Mouse (Mus musculus) MEL (cell line): ENCODE results near the gene Ccl25.

Experiments used
- CTCF ChIP-seq, 3 experiments: IDR thresholded peaks in 2 of 3; conservative IDR thresholded peaks in 1 of 3; 2 replicates each; pipeline ENCODE4 v1.5.1; 2011 to 2012; ENCODE audit warnings: low read length in 3 of 3, low read depth in 2 of 3, mild to moderate bottlenecking in 2 of 3, improper control_type of control experiment in 1 of 3, inconsistent platforms in 1 of 3, mixed read lengths in 1 of 3, moderate library complexity in 1 of 3; ENCODE audit not compliant: control insufficient read depth in 1 of 3, insufficient read depth in 1 of 3, poor library complexity in 1 of 3, severe bottlenecking in 1 of 3
- ELF1 ChIP-seq: IDR thresholded peaks from 2 replicates; pipeline ENCODE4 v1.6.1; 2014; ENCODE audit warnings: low read depth, mild to moderate bottlenecking, inconsistent platforms, low read length, improper control_type of control experiment, moderate library complexity
- EP300 ChIP-seq, 2 experiments: IDR thresholded peaks; 2 replicates each; pipeline ENCODE4 v1.6.1; 2011; ENCODE audit warnings: improper control_type of control experiment in 2 of 2, low read length in 2 of 2, low read depth in 1 of 2, mild to moderate bottlenecking in 1 of 2
- ETS1 ChIP-seq: IDR thresholded peaks from 2 replicates; pipeline ENCODE4 v1.6.1; 2012; ENCODE audit warnings: low read depth, mild to moderate bottlenecking, inconsistent platforms, low read length, improper control_type of control experiment, moderate library complexity
- GATA1 ChIP-seq: IDR thresholded peaks from 2 replicates; pipeline ENCODE4 v1.6.1; 2011; ENCODE audit warnings: low read depth, low read length, improper control_type of control experiment
- MAX ChIP-seq: IDR thresholded peaks from 2 replicates; pipeline ENCODE4 v1.6.1; 2011; ENCODE audit warnings: low read length, improper control_type of control experiment
- MEF2A ChIP-seq: IDR thresholded peaks from 2 replicates; pipeline ENCODE4 v1.6.1; 2014; ENCODE audit warnings: low read depth, mild to moderate bottlenecking, inconsistent platforms, low read length, improper control_type of control experiment; ENCODE audit not compliant: poor library complexity, insufficient replicate concordance, severe bottlenecking; ENCODE audit errors: extremely low read depth
- MYB ChIP-seq: IDR thresholded peaks from 2 replicates; pipeline ENCODE4 v1.6.1; 2011; ENCODE audit warnings: mild to moderate bottlenecking, low read depth, low read length, improper control_type of control experiment
- NELFE ChIP-seq: IDR thresholded peaks from 2 replicates; pipeline ENCODE4 v1.6.1; 2011; ENCODE audit warnings: low read depth, low read length, improper control_type of control experiment
- POLR2A ChIP-seq, 2 experiments: IDR thresholded peaks; 2 replicates each; pipeline ENCODE4 v1.6.1; 2011 to 2012; ENCODE audit warnings: low read length in 2 of 2, mild to moderate bottlenecking in 2 of 2, control low read depth in 1 of 2, improper control_type of control experiment in 1 of 2, low read depth in 1 of 2, moderate library complexity in 1 of 2; ENCODE audit not compliant: control insufficient read depth in 1 of 2, insufficient read depth in 1 of 2, poor library complexity in 1 of 2
- POLR2AphosphoS2 ChIP-seq: IDR thresholded peaks from 2 replicates; pipeline ENCODE4 v1.6.1; 2011; ENCODE audit warnings: low read length, improper control_type of control experiment
- TCF12 ChIP-seq: IDR thresholded peaks from 2 replicates; pipeline ENCODE4 v1.6.1; 2014; ENCODE audit warnings: low read depth, mild to moderate bottlenecking, inconsistent platforms, low read length, improper control_type of control experiment, moderate library complexity
- USF1 ChIP-seq: IDR thresholded peaks from 2 replicates; pipeline ENCODE4 v1.6.1; 2014; ENCODE audit warnings: low read depth, mild to moderate bottlenecking, inconsistent platforms, low read length, improper control_type of control experiment, moderate library complexity
- ZNF384 ChIP-seq: IDR thresholded peaks from 2 replicates; pipeline ENCODE4 v1.6.1; 2012; ENCODE audit warnings: low read depth, mild to moderate bottlenecking, inconsistent platforms, low read length, improper control_type of control experiment

- no peak for TF ChIP-seq POLR2A (IDR thresholded peaks at IDR 0.05; ENCODE audit: control insufficient read depth in 1 of 2, insufficient read depth in 1 of 2, low read depth in 1 of 2, low read length in 2 of 2, poor library complexity in 1 of 2)
- TF ChIP-seq TCF12: no peak
- TF ChIP-seq CTCF (IDR thresholded peaks at IDR 0.05 in 2 of 3, conservative IDR thresholded peaks at IDR 0.05 in 1 of 3; ENCODE audit: control insufficient read depth in 1 of 3, insufficient read depth in 1 of 3, low read depth in 2 of 3, low read length in 3 of 3, poor library complexity in 1 of 3, severe bottlenecking in 1 of 3): no peak
- no peak for TF ChIP-seq GATA1
- no peak for TF ChIP-seq NELFE
- no peak for TF ChIP-seq ZNF384
- no peak for TF ChIP-seq ETS1
- TF ChIP-seq EP300 (IDR thresholded peaks at IDR 0.05; ENCODE audit: low read depth in 1 of 2, low read length in 2 of 2): no peak
- no peak for TF ChIP-seq POLR2AphosphoS2
- no peak for TF ChIP-seq MEF2A
- no peak for TF ChIP-seq MYB
- no peak for TF ChIP-seq MAX
- TF ChIP-seq ELF1: no peak
- no peak for TF ChIP-seq USF1
Measured at GRCm38 (mm10) chr8:4312104-4312503, 12.9 kb upstream of the Ccl25 start.
